Mouse (Mus musculus) ovary, postnatal 14 days (tissue): ENCODE data around the gene Stat3.

Source experiments
- DNase-seq: peaks from one replicate; pipeline ENCODE4 v3.0.0; 2022; ENCODE audit warnings: low spot score

Stat3 gene

GRCm38 (mm10) chr11:100920887-100921624, 18.3 kb downstream of the Stat3 start:
- DNase-seq, result no peak

GRCm38 (mm10) chr11:100918007-100918406, 21.3 kb downstream of the Stat3 start:
- no peak for DNase-seq

- DNase-seq, result no peak
Measured at GRCm38 (mm10) chr11:100916432-100916971, 22.8 kb downstream of the Stat3 start.

- no peak for DNase-seq
Measured at GRCm38 (mm10) chr11:100915063-100915462, 24.3 kb downstream of the Stat3 start.

- DNase-seq, result no peak
Measured at GRCm38 (mm10) chr11:100914415-100914814, 24.9 kb downstream of the Stat3 start.

- no peak for DNase-seq
Measured at GRCm38 (mm10) chr11:100912401-100913155, 26.8 kb downstream of the Stat3 start.

- DNase-seq, result no peak
Measured at GRCm38 (mm10) chr11:100908567-100908966, 30.8 kb downstream of the Stat3 start.

- no peak for DNase-seq
Measured at GRCm38 (mm10) chr11:100908112-100908511, 31.2 kb downstream of the Stat3 start.

- DNase-seq, result no peak
Measured at GRCm38 (mm10) chr11:100906885-100907284, 32.5 kb downstream of the Stat3 start.

- DNase-seq, result no peak
Measured at GRCm38 (mm10) chr11:100905929-100906328, 33.4 kb downstream of the Stat3 start.

GRCm38 (mm10) chr11:100904580-100905351, 34.6 kb downstream of the Stat3 start:
- no peak for DNase-seq

- no peak for DNase-seq
Measured at GRCm38 (mm10) chr11:100898441-100899199, 40.7 kb downstream of the Stat3 start.

- no peak for DNase-seq
Measured at GRCm38 (mm10) chr11:100897294-100898231, 41.8 kb downstream of the Stat3 start.

GRCm38 (mm10) chr11:100896078-100896477, 43.3 kb downstream of the Stat3 start:
- DNase-seq, result no peak

- DNase-seq, result no peak
Measured at GRCm38 (mm10) chr11:100894146-100894918, 45.0 kb downstream of the Stat3 start.

- peak; percentile 88 for DNase-seq
Measured at GRCm38 (mm10) chr11:100893482-100893881, 45.9 kb downstream of the Stat3 start.

GRCm38 (mm10) chr11:100892435-100892834, 46.9 kb downstream of the Stat3 start:
- DNase-seq, result no peak

GRCm38 (mm10) chr11:100891256-100892123, 47.9 kb downstream of the Stat3 start:
- DNase-seq, result no peak

- DNase-seq, result no peak
Measured at GRCm38 (mm10) chr11:100890481-100890880, 48.9 kb downstream of the Stat3 start.
